In the genomic region with DNA sequence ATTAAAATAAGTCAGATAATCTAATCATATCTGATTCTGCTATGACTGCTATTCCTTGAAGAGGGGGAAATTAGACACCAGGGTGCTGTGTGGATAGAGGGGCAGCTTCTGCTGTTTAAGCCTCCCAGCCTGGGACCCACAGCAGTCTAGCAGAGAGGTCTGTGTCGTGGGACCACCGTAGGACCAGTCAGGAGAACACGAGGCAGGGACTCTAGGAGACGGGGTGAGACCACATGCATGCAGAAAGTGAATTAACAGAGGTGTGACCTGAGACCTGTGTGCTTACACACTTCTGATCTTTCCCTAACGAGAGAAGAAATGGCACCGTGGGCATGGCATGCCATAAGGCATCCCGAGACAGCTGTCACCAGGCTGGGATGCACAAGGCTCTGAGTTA, we compare ENCODE assay signal across 18 mouse cellular contexts.
DNase-seq lines count a peak whose midpoint lies in the region; ATAC-seq lines count a peak whose summit lies in the region.
"Had no signal": no experiment of that assay in that cellular context is flagged by ENCODE, and none has a peak within 500 bp of the region (broad histone marks: within the 10 kb centered on the region; RNA-seq: fewer than 3 reads in every experiment).

No protein-coding gene starts in this region.

- no peaks in the 10 kb centered on the region for H3K36me3 ChIP-seq in hindbrain, embryonic 10.5 days
- H3K36me3 ChIP-seq in hindbrain, embryonic 14.5 days (replicated peaks; ENCODE audit: control insufficient read depth, insufficient read depth), result no peaks in the 10 kb centered on the region
- H3K36me3 ChIP-seq in midbrain, embryonic 11.5 days (ENCODE audit: control insufficient read depth, insufficient read depth, low read length), result no peaks in the 10 kb centered on the region
- H3K36me3 ChIP-seq in midbrain, embryonic 10.5 days, result no peaks in the 10 kb centered on the region
- no peaks in the 10 kb centered on the region for H3K36me3 ChIP-seq in hindbrain, embryonic 12.5 days
- no peaks in the 10 kb centered on the region for H3K36me3 ChIP-seq in neural tube, embryonic 13.5 days
- H3K36me3 ChIP-seq: liver, embryonic 15.5 days had no signal

- H3K27me3 ChIP-seq in hindbrain, embryonic 10.5 days (ENCODE audit: insufficient read depth, poor library complexity, severe bottlenecking), result no peaks in the 10 kb centered on the region
- no peaks in the 10 kb centered on the region for H3K27me3 ChIP-seq in hindbrain, embryonic 14.5 days (ENCODE audit: control insufficient read depth, insufficient read depth, low read length)
- no peaks in the 10 kb centered on the region for H3K27me3 ChIP-seq in midbrain, embryonic 11.5 days (ENCODE audit: control insufficient read depth, insufficient read depth, low read length)
- no peaks in the 10 kb centered on the region for H3K27me3 ChIP-seq in midbrain, embryonic 10.5 days (ENCODE audit: low read depth, poor library complexity, severe bottlenecking)
- no peaks in the 10 kb centered on the region for H3K27me3 ChIP-seq in hindbrain, embryonic 12.5 days
- H3K27me3 ChIP-seq in neural tube, embryonic 13.5 days, result no peaks in the 10 kb centered on the region
- H3K27me3 ChIP-seq: liver, embryonic 15.5 days had no signal

- no peak overlapping the region for H3K9ac ChIP-seq in hindbrain, embryonic 14.5 days
- H3K9ac ChIP-seq in midbrain, embryonic 11.5 days (ENCODE audit: low read length), result no peak overlapping the region
- no peak overlapping the region for H3K9ac ChIP-seq in hindbrain, embryonic 12.5 days
- no peak overlapping the region for H3K9ac ChIP-seq in neural tube, embryonic 13.5 days
- H3K9ac ChIP-seq: liver, embryonic 15.5 days had no signal

- 75% methylated on average over 7 of the region's 7 CpGs for WGBS in hindbrain, embryonic 10.5 days
- WGBS in hindbrain, embryonic 14.5 days, result 60% methylated on average over 7 of the region's 7 CpGs
- 72% methylated on average over 7 of the region's 7 CpGs for WGBS in midbrain, embryonic 11.5 days
- WGBS in midbrain, embryonic 10.5 days, result 74% methylated on average over 7 of the region's 7 CpGs
- 64% methylated on average over 7 of the region's 7 CpGs for WGBS in hindbrain, embryonic 12.5 days
- WGBS in neural tube, embryonic 13.5 days, result 63% methylated on average over 7 of the region's 7 CpGs

- no peak overlapping the region for H3K4me2 ChIP-seq in hindbrain, embryonic 14.5 days (replicated peaks)
- no peak overlapping the region for H3K4me2 ChIP-seq in midbrain, embryonic 11.5 days
- H3K4me2 ChIP-seq in hindbrain, embryonic 12.5 days (replicated peaks), result no peak overlapping the region
- no peak overlapping the region for H3K4me2 ChIP-seq in neural tube, embryonic 13.5 days
- H3K4me2 ChIP-seq: heart, embryonic 11.5 days; liver, embryonic 15.5 days had no signal

- DNase-seq in hindbrain, embryonic 10.5 days (ENCODE audit: low spot score), result no peak
- DNase-seq in hindbrain, embryonic 14.5 days (ENCODE audit: low spot score), result no peak
- DNase-seq in midbrain, embryonic 11.5 days (ENCODE audit: low spot score, missing footprints), result no peak
- DNase-seq in midbrain, embryonic 10.5 days (ENCODE audit: low spot score), result no peak
- no peak for DNase-seq in urinary bladder, postnatal 25 days (ENCODE audit: low spot score)
- DNase-seq in kidney, postnatal 4 days, result no peak
- DNase-seq: adrenal gland, postnatal 25 days; B cell, adult 2 months; cerebellum, adult 11-12 months; cerebellum, postnatal 14 days; heart, postnatal 14 days; lung, postnatal 14 days had no signal

- ATAC-seq in hindbrain, embryonic 14.5 days (ENCODE audit: low FRiP score), result no peak
- ATAC-seq in midbrain, embryonic 11.5 days (ENCODE audit: low FRiP score), result peak; percentile 42; the same call in 1 of the 2 replicates
- ATAC-seq in hindbrain, embryonic 12.5 days (ENCODE audit: low FRiP score), result no peak
- ATAC-seq in neural tube, embryonic 13.5 days (ENCODE audit: low read depth), result no peak
- ATAC-seq: inflammation-experienced regulatory T-cells, adult 6 months had no signal

- H3K27ac ChIP-seq in hindbrain, embryonic 10.5 days, result peak overlapping the region; percentile 64; the same call in 1 of the 2 replicates
- H3K27ac ChIP-seq in hindbrain, embryonic 14.5 days, result no peak overlapping the region
- H3K27ac ChIP-seq in midbrain, embryonic 11.5 days (ENCODE audit: low read depth, low read length), result no peak overlapping the region
- H3K27ac ChIP-seq in midbrain, embryonic 10.5 days (replicated peaks), result no peak overlapping the region
- peak overlapping the region; percentile 3; the same call in 1 of the 2 replicates for H3K27ac ChIP-seq in hindbrain, embryonic 12.5 days
- peak overlapping the region; percentile 77 for H3K27ac ChIP-seq in neural tube, embryonic 13.5 days (replicated peaks)
- H3K27ac ChIP-seq: liver, embryonic 15.5 days had no signal

- H3K9me3 ChIP-seq in hindbrain, embryonic 10.5 days, result no peaks in the 10 kb centered on the region
- no peaks in the 10 kb centered on the region for H3K9me3 ChIP-seq in hindbrain, embryonic 14.5 days (ENCODE audit: control insufficient read depth, low read length)
- H3K9me3 ChIP-seq in midbrain, embryonic 11.5 days (ENCODE audit: control insufficient read depth, low read length), result no peaks in the 10 kb centered on the region
- H3K9me3 ChIP-seq in midbrain, embryonic 10.5 days (replicated peaks), result no peaks in the 10 kb centered on the region
- H3K9me3 ChIP-seq in hindbrain, embryonic 12.5 days (replicated peaks), result no peaks in the 10 kb centered on the region
- no peaks in the 10 kb centered on the region for H3K9me3 ChIP-seq in neural tube, embryonic 13.5 days
- H3K9me3 ChIP-seq: liver, embryonic 15.5 days; megakaryocyte, embryonic 14.5 days had no signal

- no peak overlapping the region for H3K4me3 ChIP-seq in hindbrain, embryonic 10.5 days
- no peak overlapping the region for H3K4me3 ChIP-seq in hindbrain, embryonic 14.5 days (replicated peaks; ENCODE audit: low read length)
- no peak overlapping the region for H3K4me3 ChIP-seq in midbrain, embryonic 11.5 days (ENCODE audit: low read depth, low read length)
- H3K4me3 ChIP-seq in midbrain, embryonic 10.5 days, result no peak overlapping the region
- H3K4me3 ChIP-seq in hindbrain, embryonic 12.5 days, result no peak overlapping the region
- no peak overlapping the region for H3K4me3 ChIP-seq in neural tube, embryonic 13.5 days
- H3K4me3 ChIP-seq: liver, embryonic 15.5 days; megakaryocyte, embryonic 14.5 days had no signal

- H3K4me1 ChIP-seq in hindbrain, embryonic 10.5 days (replicated peaks), result peaks cover 26% of the 10 kb centered on the region
- peaks cover 32% of the 10 kb centered on the region for H3K4me1 ChIP-seq in hindbrain, embryonic 14.5 days (replicated peaks; ENCODE audit: control insufficient read depth, insufficient read depth, low read length)
- peaks cover 2% of the 10 kb centered on the region; the same call in 1 of the 2 replicates for H3K4me1 ChIP-seq in midbrain, embryonic 11.5 days (ENCODE audit: control insufficient read depth, insufficient read depth, low read length)
- peaks cover 22% of the 10 kb centered on the region for H3K4me1 ChIP-seq in midbrain, embryonic 10.5 days
- peaks cover 22% of the 10 kb centered on the region for H3K4me1 ChIP-seq in hindbrain, embryonic 12.5 days
- peaks cover 36% of the 10 kb centered on the region for H3K4me1 ChIP-seq in neural tube, embryonic 13.5 days (replicated peaks)
- H3K4me1 ChIP-seq: liver, embryonic 15.5 days; megakaryocyte, embryonic 14.5 days had no signal

Comparison
In these comparisons a context has a peak if more than half of its experiments do, and no peak if none do; other contexts are left out.
1. H3K27ac ChIP-seq: peak in hindbrain, embryonic 10.5 days (single experiment), hindbrain, embryonic 12.5 days (single experiment) and neural tube, embryonic 13.5 days (single experiment); none in hindbrain, embryonic 14.5 days (single experiment), midbrain, embryonic 11.5 days (single experiment) and midbrain, embryonic 10.5 days (single experiment).